Mouse (Mus musculus) 416B (cell line): Measurements from ENCODE around the gene Bud23.

Source experiments
- DNase-seq: peaks from one replicate; pipeline ENCODE4 v3.0.0; 2011; ENCODE audit warnings: low read depth

Gene Bud23

DNA sequence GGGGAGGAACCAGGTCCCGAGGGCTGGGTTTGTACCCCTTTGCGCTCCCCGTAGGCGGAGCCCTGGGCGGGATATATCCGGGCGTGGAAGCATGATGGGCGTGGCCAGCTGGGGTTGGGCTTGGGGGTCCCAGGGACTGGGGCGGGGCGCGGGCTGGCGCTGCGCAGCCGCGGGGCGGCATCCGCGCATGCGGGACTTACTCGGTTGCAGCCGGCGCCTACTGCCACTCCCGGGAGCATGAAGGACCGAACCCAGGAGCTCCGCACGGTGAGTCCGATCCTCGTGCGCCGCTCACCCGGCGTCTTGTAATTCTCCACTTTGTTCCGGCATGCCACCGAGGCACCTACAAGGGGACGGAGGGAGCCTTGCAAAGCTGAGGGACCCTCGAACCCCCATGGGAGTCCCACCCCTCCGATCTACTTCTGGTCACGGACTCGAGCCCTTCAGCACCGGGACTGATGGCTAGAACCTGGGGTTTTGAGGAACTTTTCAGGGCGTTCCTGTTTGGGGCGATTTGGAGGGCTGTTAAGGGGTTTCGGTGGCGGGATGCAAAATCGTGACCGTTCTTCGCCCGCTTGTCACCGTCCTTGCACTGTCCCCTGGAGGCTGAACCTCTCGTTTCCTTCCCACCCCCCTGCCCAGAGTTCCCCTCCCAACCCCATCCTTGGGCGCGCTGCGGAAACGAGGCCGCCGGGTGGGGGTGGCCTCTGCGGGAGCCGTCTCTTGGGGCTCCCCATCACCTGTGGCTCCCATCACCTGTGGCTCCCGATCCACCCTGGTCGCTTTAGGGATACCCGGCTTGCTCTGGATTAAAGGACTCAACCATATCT lies 41.2 kb downstream of the Bud23 start, which contains the start of gene Stx1a:
TSS of gene Stx1a (plus strand) at position 139 of the 830 bp plus-strand sequence.
- DNase-seq = no peak

DNA sequence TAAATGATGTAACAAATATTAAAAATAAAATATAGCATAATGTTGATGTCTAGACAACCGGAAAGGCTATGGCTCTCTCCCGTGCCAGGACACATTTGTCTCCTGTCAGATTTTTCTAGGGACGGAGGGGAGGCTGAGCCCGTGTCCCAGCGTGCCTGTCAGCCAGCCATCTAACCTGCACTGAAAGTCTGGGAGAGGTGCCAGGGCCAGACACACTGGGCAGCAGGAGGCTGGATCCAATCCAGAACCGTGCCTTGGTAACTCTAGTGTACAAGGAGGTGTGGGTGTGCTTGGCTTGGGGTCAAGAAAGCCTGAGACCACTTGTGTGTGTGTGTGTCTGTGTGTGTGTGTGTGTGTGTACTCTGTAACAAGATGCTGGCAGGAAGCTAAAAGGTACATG lies 42.9 kb downstream of the Bud23 start:
- DNase-seq = no peak

DNA sequence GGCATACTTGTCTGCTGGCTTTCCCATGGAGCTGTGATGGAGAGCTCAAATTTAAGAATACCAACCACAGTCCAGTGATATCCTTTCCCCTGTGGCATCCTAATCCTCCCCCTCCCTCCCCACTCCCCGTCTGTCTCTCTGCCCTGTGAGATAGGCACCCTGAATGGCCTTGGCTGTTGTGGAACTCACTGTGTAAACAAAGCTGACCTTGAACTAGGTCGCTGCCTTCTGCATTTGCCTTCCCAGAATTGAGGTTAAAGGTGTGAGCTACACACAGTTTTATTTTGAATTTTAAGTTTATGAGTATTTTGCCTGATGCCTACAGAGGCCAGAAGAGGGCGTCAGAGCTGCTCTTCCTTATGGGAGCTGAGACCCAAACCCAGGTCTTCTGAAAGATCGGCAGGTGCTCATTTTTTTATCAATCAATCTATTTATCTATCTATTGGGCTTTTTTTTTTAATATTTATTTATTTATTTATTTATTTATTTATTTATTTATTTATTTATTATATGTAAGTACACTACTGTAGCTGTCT lies 48.5 kb downstream of the Bud23 start:
- DNase-seq = peak; percentile 42

DNA sequence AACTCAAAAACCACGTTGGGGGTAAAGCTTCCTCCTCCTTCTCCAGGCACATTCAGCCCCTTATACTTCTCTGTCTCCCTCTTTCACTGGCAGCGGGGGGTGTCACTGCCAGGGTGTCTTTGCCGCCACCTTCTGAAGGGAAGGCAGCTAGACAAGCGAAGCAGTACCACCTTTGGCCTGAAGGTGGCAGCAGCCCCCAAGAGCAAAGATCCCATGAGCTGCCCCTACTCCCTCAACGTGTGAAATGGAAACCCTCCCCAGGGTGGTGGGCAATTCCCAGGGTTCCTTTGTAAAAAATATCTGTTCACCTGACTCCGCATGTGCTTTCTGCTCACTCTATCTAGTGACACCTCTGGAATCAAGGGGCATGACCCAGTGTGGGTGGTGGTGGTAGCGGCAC lies 49.3 kb downstream of the Bud23 start:
- DNase-seq = peak; percentile 79

DNA sequence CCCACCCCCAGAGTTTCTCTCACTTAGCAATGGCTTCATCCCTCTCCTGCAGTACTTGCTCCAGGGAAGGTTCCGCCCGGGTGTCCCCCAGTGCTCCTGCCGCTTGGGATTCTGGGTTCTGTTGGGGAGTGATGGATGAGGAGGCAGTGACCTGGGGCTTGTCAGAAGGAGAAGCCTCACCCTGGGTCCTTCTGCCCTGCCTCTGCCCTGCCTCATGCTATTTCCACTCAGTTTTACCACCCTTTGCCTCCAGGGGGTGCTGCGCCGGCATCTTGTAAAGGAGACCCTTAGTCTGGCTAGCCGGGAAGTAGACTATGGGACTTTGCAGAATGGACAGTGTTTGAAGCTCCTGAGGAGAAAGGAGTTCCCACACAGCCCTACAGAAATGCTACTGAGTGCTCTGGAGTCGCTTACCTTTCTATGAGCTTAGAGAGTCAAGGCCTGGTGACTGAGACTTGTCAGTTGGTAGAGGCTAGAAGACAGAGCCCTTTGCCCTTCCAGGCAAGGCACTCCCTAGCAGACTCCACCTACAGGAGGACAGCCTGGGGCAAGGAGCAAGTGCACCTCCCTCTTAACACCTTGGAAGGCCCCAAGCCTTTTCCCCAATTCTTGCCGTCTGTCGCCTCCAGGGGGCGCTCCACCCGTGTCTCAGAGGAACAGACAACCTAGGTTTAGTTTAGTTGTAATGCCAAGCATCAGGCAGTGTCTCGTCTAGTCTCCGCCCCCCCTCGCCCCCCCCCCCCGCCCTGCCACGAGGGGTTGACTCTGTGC lies 51.9 kb downstream of the Bud23 start:
- peak; percentile 81 for DNase-seq

DNA sequence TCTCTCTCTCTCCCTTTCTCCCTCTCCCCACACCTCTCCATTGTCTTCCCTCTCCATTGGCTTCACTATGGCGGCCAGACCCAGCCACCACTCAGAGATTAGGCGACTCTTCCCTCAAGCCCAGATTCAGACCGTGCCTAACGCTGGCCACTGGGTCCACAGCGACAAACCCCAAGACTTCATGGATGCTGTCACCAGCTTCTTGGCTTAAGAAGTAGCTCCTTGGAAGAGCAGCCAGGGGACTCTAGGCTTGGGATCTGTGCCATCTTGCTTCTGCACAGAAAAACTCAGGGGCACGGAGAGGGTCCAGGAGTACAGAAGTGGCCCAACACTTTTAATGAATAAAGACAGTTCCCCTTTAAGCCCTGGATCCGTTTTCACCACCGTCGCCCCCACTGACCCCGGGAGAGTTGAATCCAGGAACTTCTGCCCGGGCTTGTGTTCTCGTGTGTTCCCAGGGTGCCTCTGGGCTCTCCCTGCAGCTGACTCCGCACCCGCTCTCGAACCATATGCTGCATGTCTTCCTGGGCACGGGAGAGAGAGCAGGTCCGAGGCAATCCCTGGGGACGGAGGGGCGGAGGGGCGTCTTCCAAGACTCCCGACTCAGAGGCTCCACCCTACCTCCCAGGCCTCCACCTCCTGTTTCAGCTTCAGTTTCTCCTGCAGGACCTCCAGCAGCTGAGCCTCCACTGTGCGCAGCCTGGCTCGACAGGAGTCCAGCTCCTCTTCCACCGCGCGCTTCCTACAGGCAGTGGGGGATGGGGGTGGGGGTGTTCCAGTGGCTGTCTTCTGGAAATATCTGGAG lies 52.7 kb downstream of the Bud23 start:
- DNase-seq = no peak

DNA sequence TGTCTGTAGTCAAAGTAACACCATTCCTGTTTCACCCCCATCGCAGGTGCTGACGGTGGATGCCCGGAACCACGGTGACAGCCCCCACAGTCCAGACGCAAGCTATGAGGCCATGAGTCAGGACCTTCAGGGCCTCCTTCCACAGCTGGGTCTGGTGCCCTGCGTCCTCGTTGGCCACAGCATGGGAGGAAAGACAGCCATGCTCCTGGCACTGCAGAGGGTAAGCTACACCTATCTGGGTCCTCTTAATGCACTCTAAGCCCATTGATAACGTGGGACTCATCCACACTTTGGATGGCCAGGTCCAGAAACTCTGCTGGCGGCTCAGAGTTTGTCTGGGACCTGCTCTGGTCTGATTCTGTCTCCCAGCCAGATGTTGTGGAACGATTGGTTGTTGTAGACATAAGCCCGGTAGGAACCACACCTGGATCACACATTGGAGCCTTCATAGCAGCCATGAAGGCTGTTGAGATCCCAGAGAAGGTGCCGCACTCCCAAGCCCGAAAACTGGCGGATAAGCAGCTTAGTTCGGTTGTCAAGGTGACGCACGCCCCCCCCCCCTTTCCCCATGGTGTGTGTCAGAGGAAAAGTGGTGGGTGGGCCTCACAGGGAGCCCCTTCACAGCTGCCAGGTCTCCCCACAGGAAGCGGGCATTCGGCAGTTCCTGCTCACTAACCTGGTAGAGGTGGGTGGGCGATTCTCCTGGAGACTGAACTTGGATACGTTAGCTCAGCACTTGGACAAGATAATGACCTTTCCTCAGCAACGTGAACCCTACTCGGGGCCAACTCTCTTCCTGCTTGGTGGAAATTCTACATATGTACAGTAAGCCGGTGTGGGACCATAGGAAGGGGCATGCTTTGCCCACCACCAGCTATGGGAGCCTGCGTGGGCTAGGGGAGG lies 53.7 kb downstream of the Bud23 start:
- no peak for DNase-seq

DNA sequence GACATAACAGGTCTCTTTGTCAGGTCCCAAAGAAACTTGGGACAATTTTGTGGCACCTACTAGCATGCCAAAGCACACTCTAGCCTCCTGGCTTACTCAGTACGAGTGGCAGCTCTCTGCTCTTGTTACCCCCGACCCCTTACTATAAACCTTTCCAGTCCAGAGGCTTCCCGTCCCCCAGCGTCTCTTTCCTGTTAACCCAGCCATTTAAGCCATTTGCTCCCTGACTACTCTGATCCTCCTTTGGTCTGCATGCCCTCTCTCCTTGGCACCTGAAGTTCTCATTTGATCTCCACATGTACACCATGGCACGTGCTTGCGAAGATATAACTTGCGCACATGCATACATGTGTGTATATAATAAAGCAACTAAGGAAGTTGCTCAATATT lies 54.4 kb downstream of the Bud23 start:
- peak; percentile 51 for DNase-seq

DNA sequence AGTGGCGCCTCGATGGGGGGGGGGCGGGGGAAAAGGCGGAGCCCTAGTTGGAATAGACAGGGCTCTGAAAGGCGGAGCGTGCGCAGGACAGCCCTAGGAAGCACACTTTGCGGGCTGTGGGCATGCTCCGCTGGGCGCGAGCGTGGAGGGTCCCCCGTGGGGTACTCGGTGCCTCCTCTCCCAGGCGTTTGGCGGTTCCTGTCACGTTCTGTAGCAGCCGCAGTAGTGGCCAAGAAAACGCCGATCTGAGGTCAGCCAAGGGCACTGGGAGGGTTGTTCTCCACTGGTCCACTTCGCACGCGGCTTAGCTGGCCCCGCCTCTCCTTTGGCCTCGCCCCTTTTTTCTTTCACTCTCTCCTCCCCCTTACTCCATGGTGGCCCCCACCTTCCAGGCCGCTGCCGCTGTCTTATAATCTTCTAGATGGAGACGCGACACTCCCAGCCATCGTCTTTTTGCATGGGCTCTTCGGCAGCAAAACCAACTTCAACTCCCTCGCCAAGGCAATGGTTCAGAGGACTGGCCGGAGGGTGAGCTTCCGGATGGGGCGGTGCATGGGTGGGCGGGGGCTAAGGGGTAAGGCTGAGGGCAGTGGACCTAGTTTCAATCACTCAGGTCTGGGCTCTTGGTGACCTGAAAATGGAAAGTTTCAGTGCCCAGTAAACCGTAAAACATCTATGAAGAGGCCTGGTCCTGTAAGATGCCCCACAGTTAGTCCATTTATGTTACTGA lies 55.0 kb downstream of the Bud23 start:
- peak; percentile 92 for DNase-seq

DNA sequence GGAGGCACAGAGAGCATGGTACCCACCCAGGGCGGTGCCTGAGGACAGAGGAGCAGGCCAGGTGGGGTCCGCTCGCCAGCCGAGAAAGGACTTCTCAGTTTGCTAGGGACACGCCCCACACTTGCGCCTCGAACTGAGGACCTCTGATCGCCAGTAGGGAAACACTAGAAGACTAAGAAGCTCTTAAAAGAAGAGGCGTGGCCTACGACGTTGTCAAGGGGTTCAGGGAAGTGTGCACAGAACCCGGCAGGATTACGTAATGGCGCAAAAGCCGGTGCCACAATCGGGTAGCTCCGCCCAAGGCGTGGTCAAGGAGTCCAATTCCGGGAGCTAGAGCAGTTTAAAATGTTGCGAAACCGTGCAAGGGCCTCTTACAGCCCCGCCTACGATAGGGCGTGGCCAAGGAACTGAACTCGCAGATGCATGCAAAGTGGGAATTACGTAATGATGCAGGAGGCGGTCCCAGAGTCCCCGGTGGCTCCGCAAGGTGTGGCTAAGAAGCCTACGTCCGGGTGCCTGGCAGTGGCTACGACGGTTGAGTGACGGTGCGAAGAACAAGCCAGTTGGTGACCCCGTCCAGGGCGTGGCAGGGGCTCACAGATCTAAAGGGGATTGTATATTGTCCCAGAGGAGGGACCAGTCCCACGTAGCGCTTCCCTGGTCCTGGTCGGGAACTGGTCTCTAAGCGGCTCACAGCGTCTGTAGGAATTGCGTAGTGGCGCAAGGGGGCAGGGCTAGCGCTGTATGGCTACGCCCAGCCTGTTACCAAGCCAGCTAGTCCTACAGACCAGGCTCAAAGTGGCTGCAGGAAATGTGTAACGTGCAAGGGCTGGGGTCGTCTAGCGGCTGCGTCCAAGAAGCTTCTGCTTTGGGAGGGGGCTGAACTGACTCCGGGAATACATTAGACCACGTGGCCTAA lies 55.8 kb downstream of the Bud23 start, which contains the start of gene Abhd11:
TSS of gene Abhd11 (plus strand) at position 482 of the 919 bp plus-strand sequence.
- peak; percentile 100 for DNase-seq

DNA sequence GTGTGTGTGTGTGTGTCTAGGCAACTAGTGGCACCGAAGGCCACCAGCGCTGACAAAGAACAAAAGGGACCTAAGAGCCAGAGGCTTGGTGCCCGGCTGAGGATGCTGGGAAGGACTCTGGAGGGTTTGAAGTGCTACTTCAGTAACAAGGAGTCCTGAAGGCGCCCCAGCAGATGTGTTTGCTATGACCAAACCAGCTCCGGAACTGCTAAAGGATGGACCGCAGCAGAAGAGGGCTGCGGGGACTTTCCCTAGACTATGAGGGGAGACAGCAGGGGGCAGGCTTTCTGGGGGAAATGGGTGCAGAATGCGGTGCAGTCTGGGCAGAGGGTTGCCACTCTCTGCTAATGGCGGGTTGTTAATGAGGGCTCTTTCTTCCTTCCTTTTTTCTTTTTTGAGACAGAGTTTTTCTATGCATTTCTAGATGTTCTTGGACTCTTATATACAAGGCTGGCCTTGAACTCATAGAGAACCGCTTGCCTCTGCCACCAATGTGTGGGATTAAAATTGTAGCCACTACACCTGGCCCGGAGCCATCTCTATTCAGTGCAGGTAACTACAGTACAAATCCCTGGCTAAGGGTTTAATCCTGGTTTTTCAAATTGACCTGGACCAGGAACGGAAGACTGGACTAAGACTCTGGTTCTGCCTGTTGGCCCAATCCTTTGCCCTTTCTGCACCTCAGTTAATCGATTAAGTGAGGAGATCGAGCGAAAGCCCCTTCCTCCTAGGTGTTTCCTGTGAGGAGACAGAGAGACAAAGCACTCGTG lies 56.8 kb downstream of the Bud23 start:
- peak; percentile 56 for DNase-seq
